Mouse (Mus musculus) c-Kit-negative CD71-positive TER-119-positive erythroid progenitor cells, embryonic 14.5 days (primary cell): ENCODE measurements around the gene Dapk1.

Experiments used
- DNase-seq: peaks from one replicate; pipeline ENCODE4 v3.0.0-alpha.2; 2013; ENCODE audit warnings: low read depth, low spot score

The Dapk1 gene

GRCm38 (mm10) chr13:60737632-60738324, 136.0 kb downstream of the Dapk1 start:
- DNase-seq = peak; percentile 52

GRCm38 (mm10) chr13:60738429-60738828, 136.7 kb downstream of the Dapk1 start:
- DNase-seq = peak; percentile 55

- no peak for DNase-seq
These were observed 138.5 kb downstream of the Dapk1 start for GRCm38 (mm10) chr13:60740248-60740647.

GRCm38 (mm10) chr13:60742611-60743010, 140.9 kb downstream of the Dapk1 start:
- no peak for DNase-seq

DNA sequence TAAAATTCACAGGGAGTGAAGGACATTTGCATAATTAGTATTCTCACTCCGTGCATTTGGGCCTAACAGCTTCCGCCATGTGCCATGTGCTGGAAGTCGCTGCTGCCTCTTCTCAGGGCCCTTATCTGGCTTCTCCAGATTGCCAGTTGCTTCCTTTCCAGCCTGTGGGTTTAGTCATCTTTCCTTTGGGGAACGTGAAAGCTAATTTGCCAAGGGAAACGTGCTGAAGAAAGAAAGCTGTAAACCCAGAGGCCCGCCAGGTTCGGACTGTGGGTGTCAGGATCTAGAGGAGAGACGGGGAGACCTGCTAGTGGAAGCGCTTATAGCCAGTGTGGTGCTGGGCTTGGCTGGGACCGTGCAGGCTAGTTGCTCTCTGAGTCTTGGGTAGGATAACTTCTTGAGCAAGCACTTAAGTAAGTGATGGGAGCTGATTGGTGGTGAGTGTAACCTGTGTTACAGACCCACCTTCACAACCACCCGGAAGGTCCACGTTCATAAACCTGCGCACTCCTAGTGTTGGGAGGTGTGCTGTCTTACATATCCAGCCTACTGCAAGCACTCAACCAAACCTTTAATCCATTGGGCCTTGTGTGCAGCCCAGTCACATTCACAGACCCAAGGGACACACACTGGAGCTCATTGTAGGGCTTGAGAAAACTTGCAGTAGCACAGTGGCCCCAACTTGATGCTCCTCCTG, 141.8 kb downstream of the Dapk1 start:
- peak; percentile 58 for DNase-seq

DNA sequence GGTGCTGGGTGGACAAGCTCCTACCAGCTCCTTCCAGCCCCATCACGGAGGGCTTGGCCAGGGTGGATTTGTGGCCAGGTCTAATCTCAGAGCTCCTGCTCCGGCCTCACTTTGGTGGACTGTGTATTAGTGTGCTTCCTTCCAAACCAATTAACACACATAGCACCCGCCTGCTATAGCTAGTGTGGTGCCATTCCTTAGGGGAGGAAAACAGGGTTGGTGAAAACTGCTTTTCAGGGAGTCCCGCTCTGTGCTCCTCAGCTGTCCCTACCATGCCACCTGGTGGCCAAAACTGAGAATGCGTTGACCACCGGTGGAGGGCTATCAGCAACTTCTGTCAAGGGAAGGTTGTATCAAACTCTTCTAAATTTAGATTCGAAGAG, 142.3 kb downstream of the Dapk1 start:
- peak; percentile 65 for DNase-seq

DNA sequence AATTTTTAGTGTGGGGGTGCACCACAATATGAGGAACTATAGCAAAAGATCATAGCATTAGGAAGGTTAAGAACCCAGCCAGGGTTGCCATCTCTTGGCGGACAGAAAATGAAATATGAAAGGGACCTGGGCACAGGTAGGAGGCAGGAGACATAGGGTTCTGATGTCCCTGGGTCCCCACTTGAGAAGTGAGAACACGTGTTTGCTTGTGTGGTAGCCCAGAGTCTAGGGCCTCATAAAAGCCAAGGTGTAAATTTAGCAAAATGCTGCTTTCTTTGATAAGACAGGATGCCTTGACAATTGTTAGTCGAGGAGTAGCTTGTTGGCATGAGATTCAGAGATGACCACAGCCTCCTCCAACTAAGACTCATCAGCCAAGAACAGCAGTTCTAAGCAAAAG, 143.0 kb downstream of the Dapk1 start:
- no peak for DNase-seq

DNA sequence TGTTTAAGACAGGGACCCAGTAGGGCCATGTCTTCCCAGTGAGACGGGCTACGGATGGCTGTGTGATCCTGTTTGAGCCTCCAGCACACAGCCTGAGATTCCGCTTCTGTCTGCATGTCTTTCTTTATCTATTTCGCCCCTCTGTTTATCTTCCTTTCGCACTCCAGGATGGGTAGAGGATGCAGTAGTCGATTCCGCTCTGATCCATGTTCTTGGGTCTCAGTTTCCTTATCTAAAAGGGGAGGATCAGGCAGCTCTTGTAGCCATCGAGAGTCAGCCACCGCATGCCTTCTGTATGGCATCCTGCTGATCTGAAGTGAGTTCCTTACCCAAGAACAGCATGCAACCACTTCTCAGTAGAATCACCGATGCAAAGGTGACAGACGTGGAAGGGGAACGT, 143.6 kb downstream of the Dapk1 start:
- peak; percentile 32 for DNase-seq

DNA sequence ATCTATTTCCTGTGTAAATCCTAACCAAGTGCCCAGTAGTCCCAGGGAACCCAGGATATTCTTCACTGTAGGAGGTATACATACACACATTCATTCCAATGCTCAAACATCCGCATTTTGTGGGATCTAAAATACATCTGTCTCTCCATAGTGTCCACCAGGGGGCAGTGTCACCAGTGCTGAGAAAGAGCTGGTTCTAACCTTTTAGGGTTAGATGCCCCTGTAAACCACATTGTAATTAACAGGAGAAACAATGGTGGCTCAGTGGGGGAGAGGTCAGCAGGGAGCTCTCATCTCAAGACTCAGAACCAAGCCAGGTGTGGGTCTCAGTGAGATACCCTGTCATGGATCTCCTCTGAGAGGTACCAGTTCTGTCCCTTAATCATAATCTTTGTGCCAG, 144.5 kb downstream of the Dapk1 start:
- peak; percentile 50 for DNase-seq

DNA sequence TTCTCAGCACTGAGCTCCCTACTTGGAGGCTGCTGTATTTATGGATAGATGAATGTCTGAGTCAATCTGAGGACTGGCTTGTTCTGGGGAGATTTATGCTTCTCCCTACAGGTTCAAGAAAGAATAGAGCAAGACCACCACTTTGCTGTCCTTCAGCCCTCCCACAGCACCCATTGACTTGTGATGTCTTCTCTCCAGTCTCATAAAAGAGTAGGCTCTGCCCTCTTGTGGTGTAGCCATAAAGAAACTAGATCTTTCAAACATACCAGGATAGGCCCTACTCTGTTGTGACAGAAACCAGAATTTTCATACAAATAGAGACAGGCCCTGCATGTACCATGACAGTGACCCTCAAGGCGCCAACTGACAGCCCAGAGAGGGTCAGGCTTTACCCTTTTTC, 145.5 kb downstream of the Dapk1 start:
- DNase-seq = no peak

DNA sequence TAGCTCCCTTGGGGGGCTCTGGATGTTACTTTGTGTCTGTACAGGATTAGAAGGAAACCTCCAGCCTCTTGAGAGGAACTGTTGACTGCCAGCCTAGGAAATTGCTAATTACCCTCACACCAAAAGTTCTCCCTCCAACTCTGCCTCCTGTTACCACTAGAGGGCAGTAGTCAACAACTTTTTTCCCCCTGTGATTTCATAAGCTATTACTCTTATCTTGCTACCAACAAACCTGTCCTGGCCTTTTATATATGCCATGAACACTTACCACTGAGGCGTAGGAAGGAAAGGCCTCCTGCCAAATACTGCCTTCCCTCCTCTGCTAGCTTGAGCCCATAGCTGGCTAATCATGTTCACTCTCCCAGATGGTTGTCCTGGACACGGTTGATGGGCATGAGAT, 146.8 kb downstream of the Dapk1 start:
- no peak for DNase-seq

DNA sequence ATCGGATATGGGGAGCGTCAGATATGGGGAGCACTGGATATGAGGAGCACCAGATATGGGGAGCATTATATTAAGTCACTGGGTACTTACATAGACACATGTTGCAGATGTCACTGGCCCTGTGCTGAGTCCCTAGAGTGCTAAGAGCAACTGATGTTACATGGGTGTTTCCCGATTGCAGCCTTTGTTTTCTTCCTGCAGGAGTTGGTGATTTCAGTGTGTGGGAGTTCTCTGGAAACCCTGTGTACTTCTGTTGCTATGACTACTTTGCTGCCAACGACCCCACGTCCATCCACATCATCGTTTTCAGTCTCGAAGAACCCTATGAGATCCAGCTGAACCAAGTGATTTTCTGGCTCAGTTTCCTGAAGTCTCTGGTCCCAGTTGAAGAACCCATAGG, 149.2 kb downstream of the Dapk1 start:
- no peak for DNase-seq

GRCm38 (mm10) chr13:60753216-60753615, 151.5 kb downstream of the Dapk1 start:
- no peak for DNase-seq

- DNase-seq = no peak
These were observed 153.5 kb downstream of the Dapk1 start for GRCm38 (mm10) chr13:60755251-60755650.

DNA sequence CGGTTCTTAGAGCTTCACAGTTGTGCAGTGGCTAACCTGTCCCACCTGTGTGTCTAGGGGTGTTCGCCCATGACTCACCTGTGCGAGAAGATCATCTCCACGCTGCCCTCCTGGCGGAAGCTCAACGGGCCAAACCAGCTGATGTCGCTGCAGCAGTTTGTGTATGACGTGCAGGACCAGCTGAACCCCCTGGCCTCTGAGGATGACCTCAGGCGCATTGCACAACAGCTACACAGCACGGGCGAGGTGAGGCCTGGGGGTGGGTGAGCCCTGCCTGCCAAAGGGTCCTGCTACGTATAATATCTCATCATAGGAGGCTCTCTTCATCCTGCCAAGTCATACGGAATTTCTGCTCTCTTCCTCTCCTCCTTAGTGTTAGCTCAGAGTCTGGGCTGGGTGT, 155.5 kb downstream of the Dapk1 start:
- no peak for DNase-seq

DNA sequence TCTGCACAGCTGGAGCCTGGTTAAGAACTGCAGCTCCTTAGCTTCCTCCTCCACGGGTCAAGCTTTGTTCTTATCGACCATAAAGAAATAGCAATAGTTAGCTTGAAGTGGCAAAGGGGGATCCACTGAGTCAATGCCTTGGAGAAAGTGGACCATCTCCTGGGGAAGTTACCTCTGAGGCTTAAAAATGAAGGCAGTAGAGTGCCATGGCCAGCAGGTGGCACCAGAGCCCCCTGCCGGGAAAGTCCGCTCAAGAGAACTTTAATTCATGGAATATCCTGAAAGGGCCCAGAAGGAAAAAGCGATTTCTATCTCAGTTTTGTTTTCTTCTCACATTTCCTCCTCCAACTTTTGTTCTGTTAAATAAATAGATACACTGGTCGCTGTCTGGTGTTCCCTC, 157.4 kb downstream of the Dapk1 start:
- DNase-seq = no peak

DNA sequence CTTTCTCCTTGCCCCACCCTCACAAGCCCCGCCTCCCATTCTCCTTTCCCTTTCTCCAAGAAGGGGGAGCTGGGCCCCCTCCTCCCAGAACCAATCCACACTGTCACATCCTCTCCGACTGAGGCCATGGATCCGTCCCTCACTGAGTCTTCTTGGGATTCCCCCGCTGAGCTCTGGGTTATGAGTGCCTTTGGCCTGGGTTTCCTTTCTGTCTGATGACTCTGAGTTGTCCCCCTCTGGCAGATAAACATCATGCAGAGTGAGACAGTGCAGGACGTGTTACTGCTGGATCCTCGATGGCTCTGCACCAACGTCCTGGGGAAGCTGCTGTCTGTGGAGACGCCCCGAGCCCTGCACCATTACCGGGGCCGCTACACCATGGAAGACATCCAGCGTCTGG, 158.6 kb downstream of the Dapk1 start:
- DNase-seq = no peak

DNA sequence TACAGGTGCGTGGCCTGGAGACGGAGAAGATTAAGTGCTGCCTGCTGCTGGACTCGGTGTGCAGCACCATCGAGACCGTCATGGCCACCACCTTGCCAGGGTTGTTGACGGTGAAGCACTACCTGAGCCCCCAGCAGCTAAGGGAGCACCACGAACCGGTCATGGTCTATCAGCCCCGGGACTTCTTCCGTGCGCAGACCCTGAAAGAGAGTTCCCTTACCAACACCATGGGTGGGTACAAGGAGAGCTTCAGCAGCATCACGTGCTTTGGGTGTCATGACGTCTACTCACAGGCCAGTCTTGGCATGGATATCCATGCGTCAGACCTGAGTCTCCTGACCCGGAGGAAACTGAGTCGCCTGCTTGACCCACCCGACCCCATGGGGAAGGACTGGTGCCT, 159.4 kb downstream of the Dapk1 start:
- DNase-seq = no peak

- no peak for DNase-seq
These were observed 178.8 kb downstream of the Dapk1 start for GRCm38 (mm10) chr13:60780534-60780933.

- DNase-seq = no peak
These were observed 181.6 kb downstream of the Dapk1 start for GRCm38 (mm10) chr13:60783301-60783700.

- DNase-seq = no peak
These were observed 184.5 kb downstream of the Dapk1 start, which contains the start of gene BC051665 for GRCm38 (mm10) chr13:60786264-60786663. TSS of gene BC051665 (minus strand) at chr13:60786364.

DNA sequence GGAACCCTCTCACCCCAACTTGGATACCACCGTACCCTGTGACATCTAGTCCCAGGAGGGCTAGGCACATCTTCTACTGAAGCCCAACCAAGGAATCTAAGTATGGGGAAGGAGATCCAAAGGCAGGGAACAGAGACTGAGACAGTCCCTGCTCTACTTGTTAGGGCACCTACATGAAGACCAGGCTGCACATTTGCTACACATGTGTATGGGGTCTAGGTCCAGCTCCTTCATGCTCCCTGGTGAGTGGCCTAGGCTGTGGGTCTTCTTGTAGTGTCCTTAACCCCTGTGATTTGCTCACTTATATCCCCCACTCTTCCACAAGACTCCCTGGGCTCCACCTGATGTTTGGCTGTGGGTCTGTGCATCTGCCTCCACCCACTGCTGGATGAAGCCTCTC, 187.7 kb downstream of the Dapk1 start:
- no peak for DNase-seq

GRCm38 (mm10) chr13:60802749-60803148, 201.0 kb downstream of the Dapk1 start, which contains the start of gene Ctsll3:
TSS of gene Ctsll3 (minus strand) at chr13:60802849.
- DNase-seq = no peak
